Mouse (Mus musculus) fat pad, adult 2 months (tissue): ENCODE results near the gene Rngtt.

Experiments used
- DNase-seq: peaks from one replicate; pipeline ENCODE4 v3.0.0-alpha.2; 2011; ENCODE audit warnings: low read depth, low spot score; ENCODE audit errors: extremely low read depth

The Rngtt gene

DNA sequence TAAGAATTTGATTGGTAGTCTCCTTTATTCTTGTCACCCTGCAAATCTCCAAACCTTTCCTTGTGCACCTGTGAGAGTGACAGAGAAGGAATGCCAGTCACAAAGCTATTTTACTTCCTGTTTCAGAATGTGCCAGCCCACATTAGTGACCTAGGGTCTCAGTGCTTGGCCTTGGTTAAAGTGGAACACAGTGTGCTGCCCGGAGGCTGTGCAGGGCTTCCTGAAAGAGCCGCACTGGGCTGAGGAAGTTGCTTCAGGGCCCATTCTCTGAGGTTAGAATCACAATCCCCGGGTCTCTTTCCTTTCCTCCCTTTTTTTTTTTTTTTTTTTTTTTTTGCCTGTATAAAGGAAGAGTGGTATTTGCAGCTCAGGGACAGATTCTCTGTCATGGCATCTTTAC lies 203.3 kb downstream of the Rngtt start:
- no peak for DNase-seq

DNA sequence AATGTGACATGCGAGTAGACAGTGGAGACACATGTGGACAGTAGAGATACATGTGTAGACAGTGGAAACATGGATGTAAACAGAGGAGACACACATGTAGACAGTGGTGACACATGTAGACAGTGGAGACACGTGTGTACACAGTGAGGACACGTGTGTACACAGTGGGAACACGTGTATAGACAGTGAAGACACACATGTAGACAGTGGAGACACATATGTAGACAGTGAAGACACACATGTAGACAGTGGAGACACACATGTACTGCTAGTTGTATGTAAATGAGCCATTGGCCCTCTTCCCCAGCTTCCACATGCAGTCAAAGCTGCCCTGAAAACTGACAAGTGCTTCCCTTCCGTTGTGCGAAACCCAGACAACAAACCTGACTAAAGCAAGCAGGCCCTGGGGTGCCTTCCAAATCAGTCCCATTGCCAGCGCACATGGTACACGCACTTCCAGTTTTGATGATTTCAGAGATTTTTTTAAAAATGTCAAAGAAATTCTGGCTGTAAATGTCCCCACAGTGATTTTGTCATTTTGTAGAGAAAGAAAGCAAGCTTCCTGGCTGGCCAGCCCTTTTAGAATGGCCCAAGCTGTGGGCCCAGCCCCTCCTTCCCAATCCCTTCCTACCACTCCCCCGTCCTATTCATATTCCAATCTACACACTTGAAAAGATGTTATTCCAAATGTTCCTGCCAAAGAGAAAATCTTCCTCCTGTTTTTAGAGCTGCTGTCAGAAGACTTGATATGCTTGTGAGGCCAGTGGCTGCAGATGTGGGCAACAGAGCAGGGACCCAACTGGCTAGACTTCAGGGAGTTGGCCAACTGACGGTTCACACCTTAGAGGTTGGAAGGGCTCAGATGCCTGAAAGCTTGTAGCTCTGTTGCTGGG lies 204.2 kb downstream of the Rngtt start:
- DNase-seq = no peak

DNA sequence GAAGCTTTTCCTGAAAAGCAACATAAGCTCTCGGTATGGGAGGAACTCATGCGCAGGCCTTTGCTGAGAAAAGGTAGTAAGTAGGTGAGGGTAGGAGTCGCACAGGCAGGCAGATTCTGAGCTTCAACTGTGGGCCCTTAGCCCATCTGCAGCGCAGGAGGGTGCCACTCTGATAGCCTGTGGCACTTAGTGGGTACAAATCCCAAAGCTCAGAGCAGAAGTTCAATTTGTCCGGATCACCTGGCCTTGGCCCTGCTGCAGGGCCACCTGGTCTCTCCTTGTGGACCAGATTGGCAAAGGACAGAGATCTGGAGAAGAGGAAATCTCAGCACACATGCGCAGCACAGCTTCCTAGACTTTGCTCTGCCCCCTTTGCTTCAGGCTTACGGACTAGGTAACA lies 210.1 kb downstream of the Rngtt start:
- DNase-seq = no peak

DNA sequence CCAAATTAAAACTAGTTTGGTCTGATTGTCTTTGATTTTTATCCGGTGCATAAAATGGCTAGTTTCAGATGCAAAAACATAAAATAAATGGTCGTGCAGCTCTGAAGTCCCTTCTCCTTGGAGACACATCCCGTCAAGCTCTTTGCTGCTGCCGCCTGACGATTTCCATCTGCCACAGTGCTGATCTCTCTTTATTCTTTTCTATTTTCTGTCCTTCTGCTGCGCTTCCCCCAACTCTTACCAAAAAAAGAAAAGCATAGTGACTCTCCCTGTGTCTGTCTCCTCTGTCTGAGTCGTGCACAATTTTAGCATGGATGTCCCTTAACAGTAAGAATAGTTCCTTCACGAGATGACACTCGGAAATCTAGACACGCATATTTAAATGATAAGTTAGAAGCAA lies 210.8 kb downstream of the Rngtt start:
- no peak for DNase-seq

DNA sequence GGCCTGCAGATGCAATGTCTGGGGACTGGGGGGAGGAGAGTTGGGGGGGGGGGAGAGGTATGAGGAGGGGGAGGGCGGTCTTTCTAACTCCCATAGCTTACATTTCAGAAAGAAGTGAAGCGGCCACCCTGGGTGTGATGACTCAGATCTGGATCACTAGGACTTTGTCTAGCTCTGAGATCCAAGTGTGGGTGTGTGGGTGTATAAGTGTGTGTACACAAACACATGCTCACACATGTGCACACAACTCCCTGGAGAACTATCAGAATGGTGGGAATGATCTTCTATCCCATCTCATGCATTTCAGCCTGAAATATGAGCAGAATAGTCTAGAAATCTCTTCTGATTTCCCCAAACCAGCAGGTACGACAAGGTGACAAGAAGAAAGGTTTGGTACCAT lies 213.7 kb downstream of the Rngtt start:
- no peak for DNase-seq

DNA sequence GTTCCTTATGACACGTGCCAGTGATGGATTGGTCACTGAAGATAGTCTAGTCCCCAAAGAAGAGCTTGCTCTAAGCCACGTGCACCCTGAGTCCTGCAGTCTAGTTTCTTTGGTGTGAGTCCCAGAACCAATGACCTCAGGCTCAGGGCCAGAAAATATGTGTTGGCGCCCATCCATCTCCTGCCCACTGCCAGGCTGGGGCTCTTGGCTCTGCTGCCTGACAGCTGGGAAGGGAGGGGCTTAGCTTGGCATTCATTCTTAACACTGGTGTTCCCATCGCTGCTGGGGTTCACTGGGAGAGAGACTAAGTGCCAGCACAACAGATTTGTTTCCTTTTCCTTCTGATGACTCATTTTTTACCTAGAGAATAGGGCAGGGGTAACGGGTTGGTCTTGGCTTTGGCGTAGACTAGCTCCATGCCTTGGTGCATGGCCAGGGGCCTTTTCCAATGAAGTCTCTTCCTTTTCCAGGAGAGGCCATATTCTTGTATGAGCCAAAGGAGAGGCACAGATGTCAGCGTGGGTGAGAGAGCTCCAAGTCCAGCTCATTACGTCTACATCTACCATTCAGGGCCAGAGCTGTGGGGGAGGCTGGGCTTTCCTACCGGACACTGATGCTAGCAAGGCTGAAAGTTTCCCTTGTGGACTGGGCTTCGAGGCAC lies 214.5 kb downstream of the Rngtt start:
- peak; percentile 26 for DNase-seq

DNA sequence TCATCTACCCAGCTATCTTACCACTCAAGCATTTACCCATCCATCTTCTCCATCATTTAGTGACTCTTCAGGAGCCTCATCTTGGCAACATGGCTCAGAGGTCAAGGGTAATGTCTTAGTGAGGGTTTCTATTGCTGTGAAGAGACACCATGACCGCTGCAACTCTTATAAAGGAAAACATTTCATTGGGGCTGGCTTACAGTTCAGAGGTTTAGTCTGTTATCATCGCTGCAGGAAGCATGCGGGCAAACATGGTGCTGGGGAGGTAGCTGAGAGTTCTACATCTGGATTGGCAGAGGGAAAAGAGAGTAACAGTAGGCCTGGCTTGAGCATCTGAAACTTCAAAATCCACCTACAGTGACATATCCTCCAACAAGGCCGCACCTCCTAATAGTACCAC lies 215.2 kb downstream of the Rngtt start:
- DNase-seq = no peak

DNA sequence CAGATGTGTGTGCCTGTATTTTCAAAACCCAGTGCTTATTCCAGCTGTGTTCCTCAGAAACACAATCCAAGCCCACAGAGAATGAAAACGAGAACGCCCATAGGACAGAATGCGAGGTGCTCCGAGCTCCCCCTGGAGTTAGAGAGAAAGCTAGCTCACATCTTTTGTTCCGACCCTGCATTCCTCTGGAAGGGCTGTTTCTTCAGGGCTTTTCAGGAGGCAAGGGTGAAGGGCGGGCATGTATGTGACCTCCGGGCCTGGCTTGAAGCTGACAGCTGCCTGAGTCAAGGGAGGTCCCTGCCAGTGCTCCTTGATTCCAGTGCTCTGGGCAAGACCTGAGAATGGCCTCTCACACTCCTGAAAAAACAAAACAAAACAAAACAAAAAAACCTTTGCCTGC lies 216.0 kb downstream of the Rngtt start:
- no peak for DNase-seq

DNA sequence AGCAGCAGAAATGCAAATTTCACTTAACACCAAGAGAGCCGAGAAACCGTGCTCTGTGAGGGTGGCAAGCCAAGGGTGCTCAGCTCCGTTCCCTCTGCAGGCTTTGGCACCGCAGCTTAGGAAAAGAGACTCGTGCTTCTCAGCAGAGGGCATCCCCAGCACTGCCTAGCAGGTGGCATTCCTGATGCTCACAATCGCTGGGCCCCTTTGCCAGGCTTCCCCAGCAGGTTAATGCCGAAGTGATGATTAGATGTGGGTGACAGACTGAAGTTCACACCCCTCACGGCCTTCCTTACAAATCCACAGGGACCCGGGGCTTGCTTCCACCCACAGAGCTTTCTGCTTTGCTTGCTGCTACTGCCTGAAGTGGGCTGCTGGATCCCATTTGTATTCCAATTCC lies 216.6 kb downstream of the Rngtt start:
- DNase-seq = no peak

DNA sequence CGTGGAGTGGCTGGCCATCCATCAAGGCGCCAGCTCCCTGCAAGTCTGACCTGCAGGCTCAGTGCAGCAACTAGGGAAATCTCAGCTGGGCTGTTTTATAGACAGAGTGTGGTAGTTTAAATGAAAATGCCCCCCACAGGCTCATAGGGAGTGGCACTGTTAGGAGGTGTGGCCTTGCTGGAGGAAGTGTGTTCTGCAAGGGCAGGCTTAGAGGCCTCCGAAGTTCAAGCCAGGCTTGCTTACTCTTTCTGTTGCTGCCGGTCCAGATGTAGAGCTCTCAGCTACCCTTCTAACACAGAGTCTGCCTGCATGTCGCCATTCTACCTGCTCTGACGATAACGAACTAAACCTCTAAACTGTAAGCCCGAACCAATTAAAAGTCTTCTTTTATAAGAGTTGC lies 222.5 kb downstream of the Rngtt start:
- DNase-seq = no peak

DNA sequence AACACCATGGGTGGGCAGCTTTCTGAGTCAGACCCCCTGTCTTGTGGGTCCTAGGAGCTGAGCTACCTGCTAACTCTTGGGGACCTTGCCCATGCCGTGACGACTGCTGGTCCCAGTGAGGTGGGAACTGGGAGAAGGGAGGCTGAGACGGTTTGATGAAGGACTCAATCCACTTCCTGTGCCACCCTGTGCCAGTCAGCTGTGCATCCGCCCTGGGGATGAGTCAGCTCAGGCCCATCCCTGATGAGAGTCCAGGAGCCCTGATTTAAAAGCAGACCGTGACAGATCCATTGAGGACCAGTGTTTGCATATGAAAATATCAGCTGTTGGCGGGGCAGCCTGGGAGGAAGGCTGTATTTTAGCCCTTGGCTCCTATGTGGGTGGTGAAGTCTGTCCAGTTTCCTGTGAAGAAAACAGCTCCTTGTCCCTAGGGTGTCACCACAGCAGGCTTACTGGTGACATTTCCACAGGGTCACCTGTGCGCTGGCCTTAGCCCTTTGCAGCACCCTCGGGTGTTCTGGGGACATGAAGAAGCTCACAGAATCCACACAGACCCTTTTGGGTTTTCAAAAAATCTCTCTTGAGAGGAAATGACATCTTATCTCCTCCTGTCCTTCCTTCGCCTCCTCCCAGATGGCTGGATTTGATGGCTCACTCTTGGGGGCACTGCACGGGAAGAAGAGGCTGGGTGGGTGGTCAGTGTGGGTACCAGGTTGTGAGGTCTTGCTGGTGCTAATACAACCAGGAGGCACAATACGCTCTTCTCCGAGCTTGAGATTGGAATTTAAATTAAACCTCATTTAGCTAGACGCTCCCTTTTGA lies 234.9 kb downstream of the Rngtt start:
- no peak for DNase-seq

DNA sequence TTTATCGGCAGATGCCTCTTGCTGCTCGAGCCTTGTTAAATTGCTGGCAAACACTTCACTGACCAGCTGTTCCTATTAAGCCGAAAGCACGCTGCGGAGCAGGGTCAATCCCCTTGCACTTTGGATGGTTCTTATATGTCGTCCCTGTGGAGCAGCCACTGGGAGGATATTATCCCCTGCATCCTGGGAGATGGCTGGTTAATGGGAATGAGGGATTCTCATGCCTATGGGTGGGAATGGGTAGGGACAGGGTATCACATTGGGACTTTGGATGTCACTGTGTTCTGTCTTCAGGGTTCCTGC lies 235.4 kb downstream of the Rngtt start:
- no peak for DNase-seq

DNA sequence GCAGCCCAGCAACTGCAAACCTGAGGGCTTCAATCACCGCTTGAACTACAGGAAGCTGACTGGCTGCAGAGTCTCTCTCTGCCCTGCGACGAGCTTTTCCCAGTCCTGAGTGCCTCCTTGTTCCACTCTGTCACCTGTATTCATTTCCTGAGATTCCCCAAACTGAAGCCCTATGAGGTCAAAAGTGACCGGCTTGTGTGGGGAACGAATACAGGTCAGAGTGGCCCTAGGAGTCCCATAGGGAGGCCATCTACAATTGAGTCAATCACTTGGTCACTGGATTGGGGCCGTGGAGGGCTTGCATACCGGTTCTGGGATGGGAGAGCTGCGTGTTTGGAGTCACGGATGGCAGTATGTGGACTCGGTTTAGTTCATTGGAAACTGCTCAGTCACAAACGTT lies 236.2 kb downstream of the Rngtt start:
- DNase-seq = no peak

DNA sequence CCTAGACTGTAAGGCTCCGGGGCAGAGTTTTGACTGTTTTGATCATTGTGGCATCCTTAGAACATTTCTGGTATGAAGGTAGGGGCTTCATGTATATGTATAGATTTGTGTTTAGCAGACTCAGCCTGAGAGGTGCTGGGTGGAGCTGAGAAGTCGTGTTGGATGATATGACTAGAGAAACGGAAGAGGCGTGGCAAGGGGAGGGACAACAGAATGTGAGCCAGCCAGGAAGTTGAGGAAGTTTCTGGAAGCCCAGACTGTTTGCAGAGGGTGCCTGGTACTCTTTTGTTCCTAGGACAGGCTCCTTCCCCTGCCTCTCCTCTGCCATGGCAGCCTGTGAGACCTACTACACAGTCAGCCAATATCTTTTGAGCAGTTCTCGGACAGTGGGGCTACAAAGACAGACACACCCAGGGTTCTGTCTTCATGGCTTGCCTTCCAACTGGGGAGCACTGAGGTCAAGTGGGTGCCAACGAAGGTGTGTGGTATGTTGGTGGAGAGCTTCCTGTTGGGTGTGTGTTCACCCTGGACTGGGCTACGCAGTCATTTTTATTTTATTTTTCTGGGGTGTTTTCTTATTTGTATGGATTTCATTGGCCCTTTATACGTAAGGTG lies 237.3 kb downstream of the Rngtt start:
- DNase-seq = no peak

DNA sequence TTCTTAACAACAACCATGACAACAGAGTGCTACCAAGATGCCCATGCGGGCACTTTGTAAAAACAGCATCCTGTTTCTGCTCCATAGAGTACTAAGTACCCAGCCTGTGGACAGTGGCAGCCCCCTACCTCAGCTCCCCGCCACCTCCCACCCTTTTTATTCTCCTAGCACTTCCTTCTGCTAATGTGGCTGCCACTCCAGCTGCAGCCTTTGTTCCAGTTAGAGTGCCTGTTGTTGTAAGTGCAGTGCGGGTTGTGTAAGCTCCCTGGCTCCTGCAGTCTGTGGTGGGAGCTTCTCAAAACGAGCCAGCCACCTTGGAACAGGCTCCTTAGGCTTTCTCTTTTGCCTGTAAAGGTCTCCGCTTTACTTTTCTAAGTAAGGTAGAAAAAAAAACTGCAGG lies 239.5 kb downstream of the Rngtt start:
- DNase-seq = no peak
